Mouse (Mus musculus) liver, adult 2 months (tissue): ENCODE data around the gene Gpr142.

Experiments
- CTCF ChIP-seq: fragments of 200-500 bp; IDR thresholded peaks from 2 replicates; pipeline ENCODE4 v1.5.1; 2011; ENCODE audit warnings: low read depth, low read length, control low read depth
- POLR2A ChIP-seq: fragments of 200-500 bp; IDR thresholded peaks from 2 replicates; pipeline ENCODE4 v1.6.1; 2011; ENCODE audit warnings: low read length, control low read depth; ENCODE audit not compliant: insufficient read depth; ENCODE audit errors: extremely low read depth

- TF ChIP-seq POLR2A (no peak), CTCF (no peak)
These were observed 45.2 kb downstream of the Gpr142 start for GRCm38 (mm10) chr11:114843818-114844463.
